Mouse (Mus musculus): ENCODE data around the gene Dctpp1. TPM values are rescaled to one million over a fixed set of nuclear protein-coding genes. Genes with fewer than 3 reads are reported as not detected.

Gene Dctpp1
- total and polyA plus RNA-seq, 3 experiments, result 238 to 290 TPM; not detected in 1

DNA sequence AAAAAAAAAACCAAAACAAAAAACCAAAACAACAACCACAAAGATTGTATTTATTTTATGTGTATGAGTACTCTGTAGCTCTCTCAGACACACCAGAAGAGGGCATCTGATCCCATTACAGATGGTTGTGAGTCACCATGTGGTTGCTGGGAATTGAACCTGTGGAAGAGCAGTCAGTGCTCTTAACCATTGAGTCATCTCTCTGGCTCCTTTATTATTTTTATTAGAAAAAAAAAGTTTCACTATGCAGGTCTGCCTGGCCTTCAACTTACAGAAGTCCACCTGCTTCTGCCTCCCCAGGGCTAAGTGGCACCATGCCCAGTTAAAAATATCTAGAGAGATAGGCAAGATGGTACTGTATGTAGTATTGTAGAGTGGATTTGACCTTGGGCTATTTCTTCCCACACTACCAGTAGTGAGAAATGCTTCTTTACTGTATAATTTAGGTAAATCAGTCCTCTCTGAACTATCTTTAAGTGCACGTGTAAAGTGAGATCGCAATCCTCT is 17.1 kb downstream of the Dctpp1 start:
- no peaks in the 10 kb centered on the region for H3K27me3 ChIP-seq (ENCODE audit: control insufficient read depth in 1 of 2, insufficient read depth in 2 of 2, low read length in 2 of 2)
- H3K4me1 ChIP-seq (ENCODE audit: control insufficient read depth in 1 of 2, insufficient read depth in 2 of 2, low read length in 2 of 2), result peaks cover 4 to 14% of the 10 kb centered on the region in 2 experiments; a peak in 2 of 4 replicates
- no peaks in the 10 kb centered on the region for H3K9me3 ChIP-seq (replicated peaks; ENCODE audit: insufficient read depth, low read length)
- peaks cover 17% of the 10 kb centered on the region for H3K79me2 ChIP-seq (ENCODE audit: control insufficient read depth, insufficient read depth, low read length, poor library complexity)
- H3K9ac ChIP-seq (ENCODE audit: control insufficient read depth, low read depth, low read length, poor library complexity, severe bottlenecking), result peak overlapping the region; percentile 92
- DNase-seq (ENCODE audit: low read depth, low spot score), result no peak
- H3K27ac ChIP-seq (ENCODE audit: control insufficient read depth, low read depth, low read length), result peak overlapping the region; percentile 97
- H3K4me3 ChIP-seq (ENCODE audit: control insufficient read depth in 1 of 2, insufficient read depth in 1 of 2, low read depth in 2 of 2, low read length in 2 of 2), result peak overlapping the region; percentile 64 to 70
- H3K36me3 ChIP-seq (ENCODE audit: control insufficient read depth in 1 of 2, insufficient read depth in 2 of 2, low read length in 2 of 2), result peaks cover 4 to 15% of the 10 kb centered on the region in 2 experiments
- TF ChIP-seq SIN3A (IDR thresholded peaks at IDR 0.05; ENCODE audit: low read length) (no peak), GABPA (IDR thresholded peaks at IDR 0.05; ENCODE audit: low read depth, low read length) (no peak), USF2 (IDR thresholded peaks at IDR 0.05; ENCODE audit: borderline replicate concordance in 1 of 2, insufficient read depth in 1 of 2, low read depth in 1 of 2, low read length in 2 of 2) (no peak), ETS1 (IDR thresholded peaks at IDR 0.05; ENCODE audit: low read depth, low read length) (0 out of 2 replicates have a peak, but pooled peaks have one; percentile 7), JUND (IDR thresholded peaks at IDR 0.05; ENCODE audit: low read depth, low read length) (no peak), MAZ (IDR thresholded peaks at IDR 0.05; ENCODE audit: low read depth, low read length) (no peak), UBTF (IDR thresholded peaks at IDR 0.05; ENCODE audit: borderline replicate concordance, insufficient read depth, low read depth, low read length) (no peak), ZMIZ1 (IDR thresholded peaks at IDR 0.05; ENCODE audit: low read depth, low read length) (no peak), ELF1 (IDR thresholded peaks at IDR 0.05; ENCODE audit: low read depth, low read length) (no peak), USF1 (IDR thresholded peaks at IDR 0.05; ENCODE audit: low read depth, low read length) (no peak), TBP (IDR thresholded peaks at IDR 0.05; ENCODE audit: low read depth, low read length) (no peak), CTCF (IDR thresholded peaks at IDR 0.05 in 2 of 3, conservative IDR thresholded peaks at IDR 0.05 in 1 of 3; ENCODE audit: control insufficient read depth in 1 of 3, insufficient read depth in 1 of 3, low read depth in 2 of 3, low read length in 3 of 3, poor library complexity in 1 of 3, severe bottlenecking in 1 of 3) (peak in 1 of 3 experiments; percentile 23; a peak in 1 of 6 replicates), CHD2 (IDR thresholded peaks at IDR 0.05; ENCODE audit: low read length) (no peak), EP300 (IDR thresholded peaks at IDR 0.05; ENCODE audit: low read depth in 1 of 2, low read length in 2 of 2) (peak in 1 of 2 experiments; percentile 26; a peak in 1 of 4 replicates), CHD1 (IDR thresholded peaks at IDR 0.05; ENCODE audit: low read depth, low read length) (0 out of 2 replicates have a peak, but pooled peaks have one; percentile 34), ZC3H11A (IDR thresholded peaks at IDR 0.05; ENCODE audit: low read depth, low read length) (no peak), NELFE (IDR thresholded peaks at IDR 0.05; ENCODE audit: low read depth, low read length) (no peak), TCF12 (IDR thresholded peaks at IDR 0.05; ENCODE audit: low read depth, low read length) (0 out of 2 replicates have a peak, but pooled peaks have one; percentile 8), HCFC1 (IDR thresholded peaks at IDR 0.05; ENCODE audit: low read depth, low read length) (no peak; the same call in 1 of the 2 replicates), MXI1 (IDR thresholded peaks at IDR 0.05; ENCODE audit: low read depth, low read length) (no peak), MAFK (IDR thresholded peaks at IDR 0.05; ENCODE audit: borderline replicate concordance, low read depth, low read length) (no peak), TAL1 (IDR thresholded peaks at IDR 0.05; ENCODE audit: low read length) (no peak), POLR2A (IDR thresholded peaks at IDR 0.05; ENCODE audit: control insufficient read depth in 1 of 2, insufficient read depth in 1 of 2, low read depth in 1 of 2, low read length in 2 of 2, poor library complexity in 1 of 2) (no peak), RCOR1 (IDR thresholded peaks at IDR 0.05; ENCODE audit: low read depth, low read length) (0 out of 2 replicates have a peak, but pooled peaks have one; percentile 7), NRF1 (IDR thresholded peaks at IDR 0.05; ENCODE audit: insufficient read depth, low read depth, low read length, poor library complexity, severe bottlenecking) (no peak), RAD21 (IDR thresholded peaks at IDR 0.05; ENCODE audit: low read depth, low read length) (no peak), POLR2AphosphoS5 (IDR thresholded peaks at IDR 0.05; ENCODE audit: borderline replicate concordance, low read depth, low read length) (no peak), MYC (IDR thresholded peaks at IDR 0.05; ENCODE audit: low read depth, low read length) (no peak), POLR2AphosphoS2 (IDR thresholded peaks at IDR 0.05; ENCODE audit: low read length) (no peak), ZNF384 (IDR thresholded peaks at IDR 0.05; ENCODE audit: low read depth, low read length) (no peak), ZKSCAN1 (IDR thresholded peaks at IDR 0.05; ENCODE audit: low read depth, low read length) (no peak), KAT2A (conservative IDR thresholded peaks at IDR 0.05; ENCODE audit: low read depth, low read length) (no peak), MYB (IDR thresholded peaks at IDR 0.05; ENCODE audit: low read depth, low read length) (no peak), SMC3 (IDR thresholded peaks at IDR 0.05; ENCODE audit: low read depth, low read length) (no peak), BHLHE40 (IDR thresholded peaks at IDR 0.05; ENCODE audit: borderline replicate concordance, low read depth, low read length) (peak; percentile 78), MEF2A (IDR thresholded peaks at IDR 0.05; ENCODE audit: extremely low read depth, insufficient replicate concordance, low read depth, low read length, poor library complexity, severe bottlenecking) (peak; percentile 37; the same call in 1 of the 2 replicates), E2F4 (IDR thresholded peaks at IDR 0.05; ENCODE audit: borderline replicate concordance, low read depth, low read length) (no peak)

Data from MEL (cell line).